Mouse (Mus musculus) kidney, embryonic 15.5 days (tissue): ENCODE data around the gene Cdc5l. TPM values are rescaled to one million over a fixed set of nuclear protein-coding genes. Genes with fewer than 3 reads are reported as not detected.

Experiments
- ATAC-seq: fragments of 200-750 bp; cut with Nextera tagmentation; replicated peaks from 2 replicates; pipeline ENCODE4 v1.8.0; 2017; ENCODE audit warnings: moderate TSS enrichment; ENCODE audit not compliant: low FRiP score
- H3K27ac ChIP-seq: fragments of 300-500 bp; sonication (generic); 2 replicates; pipeline ENCODE4 v1.5.1; 2015; ENCODE audit warnings: mild to moderate bottlenecking, inconsistent platforms
- H3K27me3 ChIP-seq: fragments of 300-500 bp; sonication (generic); 2 replicates; pipeline ENCODE4 v1.6.1; 2015; ENCODE audit warnings: inconsistent platforms
- H3K36me3 ChIP-seq: fragments of 300-500 bp; sonication (generic); 2 replicates; pipeline ENCODE4 v1.6.1; 2015; ENCODE audit warnings: inconsistent platforms
- H3K4me1 ChIP-seq: fragments of 300-500 bp; sonication (generic); 2 replicates; pipeline ENCODE4 v1.6.1; 2015; ENCODE audit warnings: inconsistent platforms
- H3K4me2 ChIP-seq: fragments of 300-500 bp; sonication (generic); 2 replicates; pipeline ENCODE4 v1.6.1; 2015; ENCODE audit warnings: moderate library complexity, mild to moderate bottlenecking, inconsistent platforms
- H3K4me3 ChIP-seq: fragments of 300-500 bp; sonication (generic); replicated peaks from 2 replicates; pipeline ENCODE4 v1.5.1; 2015; ENCODE audit warnings: mild to moderate bottlenecking, inconsistent platforms
- H3K9ac ChIP-seq: fragments of 300-500 bp; sonication (generic); 2 replicates; pipeline ENCODE4 v1.6.1; 2015; ENCODE audit warnings: mild to moderate bottlenecking, inconsistent platforms
- H3K9me3 ChIP-seq: fragments of 300-500 bp; sonication (generic); replicated peaks from 2 replicates; pipeline ENCODE4 v1.6.1; 2016; ENCODE audit warnings: inconsistent platforms
- WGBS: fragments of 180-500 bp; shearing (Covaris S2); methylation state at CpG from one replicate; pipeline ENCODE4 v1.1.7; 2015; ENCODE audit warnings: mixed read lengths; 5-methylcytosine and 5-hydroxymethylcytosine counted together
- polyA plus RNA-seq: library from polyadenylated mRNA; unstranded; fragments of >200 nt; fragmentation: Nextera tagmentation; extraction: Ambion mirVana; gene quantifications from 2 replicates; pipeline ENCODE4 v1.2.1, GENCODE M21; 2015

The Cdc5l gene
- 67.0 and 67.6 TPM in 2 replicates for polyA plus RNA-seq

GRCm38 (mm10) chr17:45433419-45434261, at the start of gene Cdc5l:
TSS of gene Cdc5l (minus strand) at chr17:45433737.
- no peaks in the 10 kb centered on the region for H3K27me3 ChIP-seq
- ATAC-seq: peak; percentile 98
- H3K36me3 ChIP-seq: peaks cover 18% of the 10 kb centered on the region
- WGBS: under 1% methylated on average over 73 of the region's 73 CpGs
- peak within 1 kb of the TSS; percentile 98 for H3K27ac ChIP-seq
- H3K4me2 ChIP-seq: peak within 1 kb of the TSS; percentile 72
- no peaks in the 10 kb centered on the region for H3K9me3 ChIP-seq
- H3K4me3 ChIP-seq: peak within 1 kb of the TSS; percentile 75
- peaks cover 19% of the 10 kb centered on the region for H3K4me1 ChIP-seq
- H3K9ac ChIP-seq: peak within 1 kb of the TSS; percentile 81

GRCm38 (mm10) chr17:45480429-45480828, 46.9 kb upstream of the Cdc5l start:
- Histone ChIP-seq H3K9me3 (peaks cover 5% of the 10 kb centered on the region; the same call in 1 of the 2 replicates), H3K4me3 (no peak overlapping the region), H3K36me3 (no peaks in the 10 kb centered on the region), H3K9ac (no peak overlapping the region), H3K27me3 (peaks cover 21% of the 10 kb centered on the region), H3K4me1 (no peaks in the 10 kb centered on the region), H3K27ac (no peak overlapping the region), H3K4me2 (no peak overlapping the region)
- ATAC-seq: no peak
- WGBS: 35% methylated on average over 2 of the region's 2 CpGs

GRCm38 (mm10) chr17:45478234-45478825, 44.8 kb upstream of the Cdc5l start:
- H3K9me3 ChIP-seq: peaks cover 5% of the 10 kb centered on the region; the same call in 1 of the 2 replicates
- peaks cover 7% of the 10 kb centered on the region for H3K4me1 ChIP-seq
- H3K4me3 ChIP-seq: no peak overlapping the region
- no peak overlapping the region for H3K27ac ChIP-seq
- H3K4me2 ChIP-seq: no peak overlapping the region
- H3K9ac ChIP-seq: no peak overlapping the region
- 0 out of 2 replicates have a peak, but pooled peaks have one; percentile 20 for ATAC-seq
- peaks cover 34% of the 10 kb centered on the region for H3K27me3 ChIP-seq
- no peaks in the 10 kb centered on the region for H3K36me3 ChIP-seq
- 13% methylated on average over 12 of the region's 12 CpGs for WGBS

- Histone ChIP-seq H3K9ac (no peak within 1 kb of the TSS), H3K9me3 (no peaks in the 10 kb centered on the region)
- 5% methylated on average over 30 of the region's 30 CpGs for WGBS
Observed at GRCm38 (mm10) chr17:45474669-45475465, 41.3 kb upstream of the Cdc5l start, which contains the start of gene Spats1. TSS of gene Spats1 (minus strand) at chr17:45475415.

GRCm38 (mm10) chr17:45474146-45474545, 40.6 kb upstream of the Cdc5l start:
- H3K4me1 ChIP-seq: peaks cover 7% of the 10 kb centered on the region
- H3K27ac ChIP-seq: no peak overlapping the region
- H3K9ac ChIP-seq: no peak overlapping the region
- peaks cover 34% of the 10 kb centered on the region for H3K27me3 ChIP-seq
- WGBS: 67% methylated on average over 8 of the region's 8 CpGs
- H3K9me3 ChIP-seq: no peaks in the 10 kb centered on the region
- 0 out of 2 replicates have a peak, but pooled peaks have one; percentile 27 for ATAC-seq
- no peaks in the 10 kb centered on the region for H3K36me3 ChIP-seq
- peak overlapping the region; percentile 47 for H3K4me3 ChIP-seq
- peak overlapping the region; percentile 75 for H3K4me2 ChIP-seq

More at GRCm38 (mm10) chr17:45474669-45475465, 41.3 kb upstream of the Cdc5l start, which contains the start of gene Spats1:
- no peaks in the 10 kb centered on the region for H3K36me3 ChIP-seq
- ATAC-seq: peak; percentile 43; the same call in 1 of the 2 replicates
- peaks cover 34% of the 10 kb centered on the region for H3K27me3 ChIP-seq
- peaks cover 7% of the 10 kb centered on the region for H3K4me1 ChIP-seq
- peak within 1 kb of the TSS; percentile 47 for H3K4me3 ChIP-seq
- H3K27ac ChIP-seq: no peak within 1 kb of the TSS
- H3K4me2 ChIP-seq: peak within 1 kb of the TSS; percentile 75

GRCm38 (mm10) chr17:45473667-45474066, 40.1 kb upstream of the Cdc5l start:
- H3K4me1 ChIP-seq: peaks cover 7% of the 10 kb centered on the region
- no peak overlapping the region for H3K4me2 ChIP-seq
- ATAC-seq: no peak
- H3K27me3 ChIP-seq: peaks cover 34% of the 10 kb centered on the region
- H3K9ac ChIP-seq: no peak overlapping the region
- WGBS: 72% methylated on average over 6 of the region's 6 CpGs
- H3K27ac ChIP-seq: no peak overlapping the region
- no peak overlapping the region for H3K4me3 ChIP-seq
- no peaks in the 10 kb centered on the region for H3K9me3 ChIP-seq
- H3K36me3 ChIP-seq: no peaks in the 10 kb centered on the region

GRCm38 (mm10) chr17:45470726-45471125, 37.2 kb upstream of the Cdc5l start:
- Histone ChIP-seq H3K27ac (no peak overlapping the region), H3K4me1 (peaks cover 7% of the 10 kb centered on the region), H3K9ac (no peak overlapping the region), H3K9me3 (peaks cover 5% of the 10 kb centered on the region; the same call in 1 of the 2 replicates), H3K4me2 (no peak overlapping the region), H3K27me3 (peaks cover 16% of the 10 kb centered on the region), H3K4me3 (no peak overlapping the region), H3K36me3 (no peaks in the 10 kb centered on the region)
- no peak for ATAC-seq
- WGBS: 88% methylated on average over 7 of the region's 7 CpGs

GRCm38 (mm10) chr17:45468302-45468701, 34.8 kb upstream of the Cdc5l start:
- peaks cover 5% of the 10 kb centered on the region; the same call in 1 of the 2 replicates for H3K9me3 ChIP-seq
- 81% methylated on average over 5 of the region's 5 CpGs for WGBS
- no peak overlapping the region for H3K4me3 ChIP-seq
- H3K9ac ChIP-seq: no peak overlapping the region
- no peak overlapping the region for H3K4me2 ChIP-seq
- no peaks in the 10 kb centered on the region for H3K4me1 ChIP-seq
- no peak overlapping the region for H3K27ac ChIP-seq
- no peaks in the 10 kb centered on the region for H3K36me3 ChIP-seq
- H3K27me3 ChIP-seq: no peaks in the 10 kb centered on the region
- ATAC-seq: no peak

GRCm38 (mm10) chr17:45466701-45467100, 33.2 kb upstream of the Cdc5l start:
- ATAC-seq: no peak
- no peak overlapping the region for H3K4me2 ChIP-seq
- H3K36me3 ChIP-seq: no peaks in the 10 kb centered on the region
- H3K4me3 ChIP-seq: no peak overlapping the region
- no peak overlapping the region for H3K9ac ChIP-seq
- H3K27ac ChIP-seq: no peak overlapping the region
- H3K4me1 ChIP-seq: no peaks in the 10 kb centered on the region
- 63% methylated on average over 2 of the region's 2 CpGs for WGBS
- H3K27me3 ChIP-seq: no peaks in the 10 kb centered on the region
- peaks cover 5% of the 10 kb centered on the region; the same call in 1 of the 2 replicates for H3K9me3 ChIP-seq

- H3K9me3 ChIP-seq: peaks cover 5% of the 10 kb centered on the region; the same call in 1 of the 2 replicates
- no peak overlapping the region for H3K27ac ChIP-seq
- no peaks in the 10 kb centered on the region for H3K27me3 ChIP-seq
- no peak overlapping the region for H3K4me2 ChIP-seq
- no peak overlapping the region for H3K4me3 ChIP-seq
- H3K9ac ChIP-seq: no peak overlapping the region
- H3K4me1 ChIP-seq: no peaks in the 10 kb centered on the region
- no peak for ATAC-seq
- H3K36me3 ChIP-seq: no peaks in the 10 kb centered on the region
- WGBS: 86% methylated on average over 9 of the region's 9 CpGs
Observed at GRCm38 (mm10) chr17:45464255-45464654, 30.7 kb upstream of the Cdc5l start.

- H3K4me1 ChIP-seq: no peaks in the 10 kb centered on the region
- H3K27me3 ChIP-seq: no peaks in the 10 kb centered on the region
- no peak overlapping the region for H3K27ac ChIP-seq
- H3K9me3 ChIP-seq: peaks cover 5% of the 10 kb centered on the region; the same call in 1 of the 2 replicates
- no peak overlapping the region for H3K9ac ChIP-seq
- ATAC-seq: no peak
- no peak overlapping the region for H3K4me3 ChIP-seq
- 91% methylated on average over 4 of the region's 4 CpGs for WGBS
- H3K4me2 ChIP-seq: no peak overlapping the region
- no peaks in the 10 kb centered on the region for H3K36me3 ChIP-seq
Observed at GRCm38 (mm10) chr17:45462506-45462905, 29.0 kb upstream of the Cdc5l start.
